Comparison of ENCODE assay signal across 8 mouse cellular contexts in genomic region chr9:119340909-119341816, GRCm38 (mm10). TPM values are rescaled to one million over a fixed set of nuclear protein-coding genes. Genes with fewer than 3 reads are reported as not detected.
DNase-seq lines count a peak whose midpoint lies in the region; ATAC-seq and TF ChIP-seq lines count a peak whose summit lies in the region.

Gene Myd88 (minus strand): TSS chr9:119341411.

- H3K27me3 ChIP-seq in MEL (ENCODE audit: control insufficient read depth in 1 of 2, insufficient read depth in 2 of 2, low read length in 2 of 2) = no peaks in the 10 kb centered on the region
- no peaks in the 10 kb centered on the region for H3K27me3 ChIP-seq in cerebellum, adult 2 months (ENCODE audit: control insufficient read depth, insufficient read depth, low read length)
- no peaks in the 10 kb centered on the region for H3K27me3 ChIP-seq in forebrain, postnatal 0 days (ENCODE audit: insufficient read depth, low read length)
- no peaks in the 10 kb centered on the region for H3K27me3 ChIP-seq in lung, embryonic 15.5 days

- peak within 1 kb of the TSS; percentile 78 for H3K4me2 ChIP-seq in forebrain, postnatal 0 days (ENCODE audit: low read depth)
- H3K4me2 ChIP-seq in lung, embryonic 15.5 days = peak within 1 kb of the TSS; percentile 86

- no peaks in the 10 kb centered on the region for H3K9me3 ChIP-seq in MEL (replicated peaks; ENCODE audit: insufficient read depth, low read length)
- H3K9me3 ChIP-seq in forebrain, postnatal 0 days (ENCODE audit: low read length) = no peaks in the 10 kb centered on the region
- H3K9me3 ChIP-seq in lung, embryonic 15.5 days = no peaks in the 10 kb centered on the region

- under 1% methylated on average over 68 of the region's 68 CpGs for WGBS in cerebellum, adult 2 months
- 1% methylated on average over 58 of the region's 68 CpGs for WGBS in forebrain, postnatal 0 days
- WGBS in lung, embryonic 15.5 days = under 1% methylated on average over 68 of the region's 68 CpGs

- ATAC-seq in forebrain, postnatal 0 days = peak; percentile 98
- ATAC-seq in lung, embryonic 15.5 days (ENCODE audit: borderline replicate concordance, extremely low read depth, low FRiP score, low TSS enrichment) = peak; percentile 98

- no peak for TF ChIP-seq EP300 in MEL (IDR thresholded peaks at IDR 0.05; ENCODE audit: low read depth in 1 of 2, low read length in 2 of 2)

- peaks cover 9% of the 10 kb centered on the region for H3K79me2 ChIP-seq in MEL (ENCODE audit: control insufficient read depth, insufficient read depth, low read length, poor library complexity)

- H3K27ac ChIP-seq in MEL (ENCODE audit: control insufficient read depth, low read depth, low read length) = peak within 1 kb of the TSS; percentile 85
- H3K27ac ChIP-seq in cerebellum, adult 2 months (ENCODE audit: insufficient read depth, low read length) = peak within 1 kb of the TSS; percentile 71; the same call in 1 of the 2 replicates
- peak within 1 kb of the TSS; percentile 85 for H3K27ac ChIP-seq in forebrain, postnatal 0 days (ENCODE audit: low read depth, low read length)
- H3K27ac ChIP-seq in lung, embryonic 15.5 days = peak within 1 kb of the TSS; percentile 94

- H3K9ac ChIP-seq in MEL (ENCODE audit: control insufficient read depth, low read depth, low read length, poor library complexity, severe bottlenecking) = peak within 1 kb of the TSS; percentile 92
- H3K9ac ChIP-seq in forebrain, postnatal 0 days = peak within 1 kb of the TSS; percentile 83
- H3K9ac ChIP-seq in lung, embryonic 15.5 days = peak within 1 kb of the TSS; percentile 80

- peak; percentile 44 to 71; a peak in 2 of 4 replicates for TF ChIP-seq POLR2A in MEL (IDR thresholded peaks at IDR 0.05; ENCODE audit: control insufficient read depth in 1 of 2, insufficient read depth in 1 of 2, low read depth in 1 of 2, low read length in 2 of 2, poor library complexity in 1 of 2)
- peak; percentile 59; the same call in 1 of the 2 replicates for TF ChIP-seq POLR2A in cerebellum, adult 2 months (IDR thresholded peaks at IDR 0.05; ENCODE audit: borderline replicate concordance, insufficient read depth, low read length)

- DNase-seq in MEL (ENCODE audit: low read depth, low spot score) = peak; percentile 99
- peak; percentile 88 to 92 for DNase-seq in cerebellum, adult 2 months
- DNase-seq in forebrain, postnatal 0 days = peak; percentile 96
- peak; percentile 93 for DNase-seq in heart, postnatal 4 days
- peak; percentile 95 to 98 for DNase-seq in layer of hippocampus, adult 8-10 months (ENCODE audit: low spot score in 2 of 2)
- DNase-seq in ovary, adult 18-20 months (ENCODE audit: low spot score) = peak; percentile 97
- peak; percentile 96 for DNase-seq in thymus, postnatal 0 days (ENCODE audit: low spot score)

- no peak for TF ChIP-seq RAD21 in MEL (IDR thresholded peaks at IDR 0.05; ENCODE audit: low read depth, low read length)

- peaks cover 0 to 8% of the 10 kb centered on the region in 2 experiments; a peak in 3 of 4 replicates for H3K4me1 ChIP-seq in MEL (ENCODE audit: control insufficient read depth in 1 of 2, insufficient read depth in 2 of 2, low read length in 2 of 2)
- H3K4me1 ChIP-seq in cerebellum, adult 2 months (ENCODE audit: control insufficient read depth, insufficient read depth, low read length) = peaks cover 9% of the 10 kb centered on the region
- peaks cover 15% of the 10 kb centered on the region for H3K4me1 ChIP-seq in forebrain, postnatal 0 days (ENCODE audit: insufficient read depth)
- peaks cover 32% of the 10 kb centered on the region for H3K4me1 ChIP-seq in lung, embryonic 15.5 days

- H3K4me3 ChIP-seq in MEL (ENCODE audit: control insufficient read depth in 1 of 2, insufficient read depth in 1 of 2, low read depth in 2 of 2, low read length in 2 of 2) = peak within 1 kb of the TSS; percentile 83 to 92
- peak within 1 kb of the TSS; percentile 73 for H3K4me3 ChIP-seq in cerebellum, adult 2 months (replicated peaks; ENCODE audit: insufficient read depth, low read depth, low read length)
- peak within 1 kb of the TSS; percentile 64 for H3K4me3 ChIP-seq in forebrain, postnatal 0 days (ENCODE audit: low read depth, low read length)
- H3K4me3 ChIP-seq in lung, embryonic 15.5 days = peak within 1 kb of the TSS; percentile 66

- peaks cover 0 to 2% of the 10 kb centered on the region in 2 experiments; a peak in 2 of 4 replicates for H3K36me3 ChIP-seq in MEL (ENCODE audit: control insufficient read depth in 1 of 2, insufficient read depth in 2 of 2, low read length in 2 of 2)
- H3K36me3 ChIP-seq in forebrain, postnatal 0 days (ENCODE audit: insufficient read depth) = peaks cover 25% of the 10 kb centered on the region
- H3K36me3 ChIP-seq in lung, embryonic 15.5 days = peaks cover 42% of the 10 kb centered on the region

- TF ChIP-seq CTCF in MEL (IDR thresholded peaks at IDR 0.05 in 2 of 3, conservative IDR thresholded peaks at IDR 0.05 in 1 of 3; ENCODE audit: control insufficient read depth in 1 of 3, insufficient read depth in 1 of 3, low read depth in 2 of 3, low read length in 3 of 3, poor library complexity in 1 of 3, severe bottlenecking in 1 of 3) = no peak
- no peak for TF ChIP-seq CTCF in cerebellum, adult 2 months (IDR thresholded peaks at IDR 0.05; ENCODE audit: borderline replicate concordance, insufficient read depth, low read depth, low read length)
- no peak for TF ChIP-seq CTCF in forebrain, postnatal 0 days (IDR thresholded peaks at IDR 0.05; ENCODE audit: low read depth)

TF ChIP-seq in MEL, 35 proteins besides CTCF, POLR2A, EP300 and RAD21 (continues in another document):
- no peak; the same call in 1 of the 2 replicates for TF ChIP-seq KAT2A (conservative IDR thresholded peaks at IDR 0.05; ENCODE audit: low read depth, low read length)
- peak; percentile 73 for TF ChIP-seq TBP (IDR thresholded peaks at IDR 0.05; ENCODE audit: low read depth, low read length)
- no peak for TF ChIP-seq CHD2 (IDR thresholded peaks at IDR 0.05; ENCODE audit: low read length)
- TF ChIP-seq MXI1 (IDR thresholded peaks at IDR 0.05; ENCODE audit: low read depth, low read length) = no peak; the same call in 1 of the 2 replicates
- TF ChIP-seq UBTF (IDR thresholded peaks at IDR 0.05; ENCODE audit: borderline replicate concordance, insufficient read depth, low read depth, low read length) = no peak
- no peak for TF ChIP-seq GATA1 (IDR thresholded peaks at IDR 0.05; ENCODE audit: low read depth, low read length)
- peak; percentile 57 for TF ChIP-seq HCFC1 (IDR thresholded peaks at IDR 0.05; ENCODE audit: low read depth, low read length)
- no peak for TF ChIP-seq JUND (IDR thresholded peaks at IDR 0.05; ENCODE audit: low read depth, low read length)
- peak; percentile 56 for TF ChIP-seq NELFE (IDR thresholded peaks at IDR 0.05; ENCODE audit: low read depth, low read length)
- no peak for TF ChIP-seq MEF2A (IDR thresholded peaks at IDR 0.05; ENCODE audit: extremely low read depth, insufficient replicate concordance, low read depth, low read length, poor library complexity, severe bottlenecking)
- TF ChIP-seq ZNF384 (IDR thresholded peaks at IDR 0.05; ENCODE audit: low read depth, low read length) = no peak
- peak; percentile 33; the same call in 1 of the 2 replicates for TF ChIP-seq ELF1 (IDR thresholded peaks at IDR 0.05; ENCODE audit: low read depth, low read length)
- TF ChIP-seq MAFK (IDR thresholded peaks at IDR 0.05; ENCODE audit: borderline replicate concordance, low read depth, low read length) = no peak
- no peak for TF ChIP-seq E2F4 (IDR thresholded peaks at IDR 0.05; ENCODE audit: borderline replicate concordance, low read depth, low read length)
- TF ChIP-seq POLR2AphosphoS5 (IDR thresholded peaks at IDR 0.05; ENCODE audit: borderline replicate concordance, low read depth, low read length) = no peak
- TF ChIP-seq RCOR1 (IDR thresholded peaks at IDR 0.05; ENCODE audit: low read depth, low read length) = peak; percentile 58; the same call in 1 of the 2 replicates
- TF ChIP-seq SMC3 (IDR thresholded peaks at IDR 0.05; ENCODE audit: low read depth, low read length) = no peak
- TF ChIP-seq POLR2AphosphoS2 (IDR thresholded peaks at IDR 0.05; ENCODE audit: low read length) = peak; percentile 57; the same call in 1 of the 2 replicates
- no peak for TF ChIP-seq TAL1 (IDR thresholded peaks at IDR 0.05; ENCODE audit: low read length)
- no peak for TF ChIP-seq GABPA (IDR thresholded peaks at IDR 0.05; ENCODE audit: low read depth, low read length)
- peak; percentile 47 for TF ChIP-seq SIN3A (IDR thresholded peaks at IDR 0.05; ENCODE audit: low read length)
- no peak for TF ChIP-seq MAZ (IDR thresholded peaks at IDR 0.05; ENCODE audit: low read depth, low read length)
- no peak for TF ChIP-seq MYC (IDR thresholded peaks at IDR 0.05; ENCODE audit: low read depth, low read length)
- peak; percentile 85 for TF ChIP-seq NRF1 (IDR thresholded peaks at IDR 0.05; ENCODE audit: insufficient read depth, low read depth, low read length, poor library complexity, severe bottlenecking)
- no peak for TF ChIP-seq USF2 (IDR thresholded peaks at IDR 0.05; ENCODE audit: borderline replicate concordance in 1 of 2, insufficient read depth in 1 of 2, low read depth in 1 of 2, low read length in 2 of 2)
- no peak; the same call in 1 of the 2 replicates for TF ChIP-seq BHLHE40 (IDR thresholded peaks at IDR 0.05; ENCODE audit: borderline replicate concordance, low read depth, low read length)
- TF ChIP-seq MAX (IDR thresholded peaks at IDR 0.05; ENCODE audit: low read length) = no peak
- TF ChIP-seq TCF12 (IDR thresholded peaks at IDR 0.05; ENCODE audit: low read depth, low read length) = no peak
- no peak for TF ChIP-seq ETS1 (IDR thresholded peaks at IDR 0.05; ENCODE audit: low read depth, low read length)
- no peak for TF ChIP-seq ZC3H11A (IDR thresholded peaks at IDR 0.05; ENCODE audit: low read depth, low read length)
- no peak for TF ChIP-seq ZKSCAN1 (IDR thresholded peaks at IDR 0.05; ENCODE audit: low read depth, low read length)

RNA-seq across cellular contexts. Expression of gene Myd88, which starts in this region (rescaled TPM):
- 17.8 and 20.7 TPM in 2 replicates for total RNA-seq in MEL (2012; rRNA removed)
- 10 to 100 TPM in 1 of 2 experiments, not detected in 1; 39.7 TPM for polyA plus RNA-seq in MEL (2012; ENCODE audit: insufficient read depth in 1 of 2, insufficient read length in 2 of 2, low read depth in 1 of 2, low replicate concordance in 2 of 2, missing spikeins in 1 of 2)
- 5.4 and 6.1 TPM in 2 replicates for polyA plus RNA-seq in cerebellum, adult 2 months (2012; rRNA removed)
- 4.0 and 5.8 TPM in 2 replicates for total RNA-seq in forebrain, postnatal 0 days (2014; rRNA removed)
- polyA plus RNA-seq in forebrain, postnatal 0 days (2015; fragmentation: Nextera tagmentation; extraction: Ambion mirVana) = 5.2 and 5.3 TPM in 2 replicates
- 10 to 100 TPM; 12.1 to 12.7 TPM for total RNA-seq in heart, postnatal 4 days (2021)
- total RNA-seq in layer of hippocampus, adult 8-10 months (2022) = 10 to 100 TPM in 1 of 4 experiments, 1 to 10 TPM in 3; 5.7 to 11.3 (median 8.1) TPM
- polyA plus RNA-seq in lung, embryonic 15.5 days (2015; fragmentation: Nextera tagmentation; extraction: Ambion mirVana) = 29.4 and 32.0 TPM in 2 replicates
- 34.3 and 34.4 TPM in 2 replicates for polyA plus RNA-seq in thymus, postnatal 0 days (2015; fragmentation: Nextera tagmentation; extraction: Ambion mirVana)

Comparison
In these comparisons a context has a peak if more than half of its experiments do, and no peak if none do; other contexts are left out.
1. Peak in every context shown above with its lines: DNase-seq, ATAC-seq, H3K4me3 ChIP-seq and H3K27ac ChIP-seq.